Mouse (Mus musculus): ENCODE data around the gene Dio1.

GRCm38 (mm10) chr4:107247110-107247509 lies 59.9 kb downstream of the Dio1 start:
- no peak for TF ChIP-seq CTCF (IDR thresholded peaks at IDR 0.05; ENCODE audit: extremely low read depth, insufficient read depth, insufficient read length, insufficient replicate concordance)
- TF ChIP-seq POLR2A (IDR thresholded peaks at IDR 0.05; ENCODE audit: low read depth, low read length), result no peak

All from spleen, adult 2 months (tissue).